Mouse (Mus musculus): Measurements from ENCODE around the gene Fgd3. TPM values are rescaled to one million over a fixed set of nuclear protein-coding genes. Genes with fewer than 3 reads are reported as not detected.

The Fgd3 gene
- polyA plus RNA-seq, 1 experiment from 2014 or later = 0.25 TPM

- Histone ChIP-seq H3K9ac (ENCODE audit: low read length) (no peak overlapping the region), H3K27ac (replicated peaks) (no peak overlapping the region), H3K9me3 (ENCODE audit: control insufficient read depth, low read length) (no peaks in the 10 kb centered on the region), H3K4me1 (replicated peaks; ENCODE audit: control insufficient read depth, insufficient read depth) (no peaks in the 10 kb centered on the region; the same call in 1 of the 2 replicates), H3K4me3 (ENCODE audit: low read depth, low read length) (no peak overlapping the region), H3K36me3 (ENCODE audit: control insufficient read depth, insufficient read depth, low read length) (no peaks in the 10 kb centered on the region), H3K27me3 (ENCODE audit: control insufficient read depth, insufficient read depth, low read length) (no peaks in the 10 kb centered on the region), H3K4me2 (replicated peaks; ENCODE audit: low read depth) (no peak overlapping the region)
- TF ChIP-seq EP300 (optimal IDR thresholded peaks at IDR 0.05) (no peak), CTCF (IDR thresholded peaks at IDR 0.05; ENCODE audit: low read depth) (no peak)
- no peak for ATAC-seq (ENCODE audit: low FRiP score, low TSS enrichment)
- no peak for DNase-seq (ENCODE audit: low spot score)
- WGBS = 80% methylated on average over 5 of the region's 5 CpGs
Measured at GRCm38 (mm10) chr13:49322739-49323138, 2.6 kb upstream of the Fgd3 start.

GRCm38 (mm10) chr13:49322169-49322568, 2.1 kb upstream of the Fgd3 start:
- TF ChIP-seq EP300 (optimal IDR thresholded peaks at IDR 0.05) = no peak
- no peak for TF ChIP-seq CTCF (IDR thresholded peaks at IDR 0.05; ENCODE audit: low read depth)
- WGBS = 67% methylated on average over 5 of the region's 5 CpGs
- no peaks in the 10 kb centered on the region for H3K36me3 ChIP-seq (ENCODE audit: control insufficient read depth, insufficient read depth, low read length)
- no peak overlapping the region for H3K4me3 ChIP-seq (ENCODE audit: low read depth, low read length)
- no peak overlapping the region for H3K4me2 ChIP-seq (replicated peaks; ENCODE audit: low read depth)
- H3K4me1 ChIP-seq (replicated peaks; ENCODE audit: control insufficient read depth, insufficient read depth) = no peaks in the 10 kb centered on the region; the same call in none of the 2 replicates
- no peak overlapping the region for H3K9ac ChIP-seq (ENCODE audit: low read length)
- ATAC-seq (ENCODE audit: low FRiP score, low TSS enrichment) (no peak), DNase-seq (ENCODE audit: low spot score) (no peak)
- H3K27ac ChIP-seq (replicated peaks) = no peak overlapping the region
- H3K9me3 ChIP-seq (ENCODE audit: control insufficient read depth, low read length) = no peaks in the 10 kb centered on the region
- no peaks in the 10 kb centered on the region for H3K27me3 ChIP-seq (ENCODE audit: control insufficient read depth, insufficient read depth, low read length)

- H3K9me3 ChIP-seq (ENCODE audit: control insufficient read depth, low read length) = no peaks in the 10 kb centered on the region
- no peak overlapping the region for H3K4me2 ChIP-seq (replicated peaks; ENCODE audit: low read depth)
- 65% methylated on average over 3 of the region's 3 CpGs for WGBS
- no peak for ATAC-seq (ENCODE audit: low FRiP score, low TSS enrichment)
- H3K9ac ChIP-seq (ENCODE audit: low read length) = no peak overlapping the region
- H3K27me3 ChIP-seq (ENCODE audit: control insufficient read depth, insufficient read depth, low read length) = no peaks in the 10 kb centered on the region
- TF ChIP-seq EP300 (optimal IDR thresholded peaks at IDR 0.05) = no peak
- no peak for TF ChIP-seq CTCF (IDR thresholded peaks at IDR 0.05; ENCODE audit: low read depth)
- H3K4me3 ChIP-seq (ENCODE audit: low read depth, low read length) = no peak overlapping the region
- H3K36me3 ChIP-seq (ENCODE audit: control insufficient read depth, insufficient read depth, low read length) = no peaks in the 10 kb centered on the region
- no peaks in the 10 kb centered on the region; the same call in none of the 2 replicates for H3K4me1 ChIP-seq (replicated peaks; ENCODE audit: control insufficient read depth, insufficient read depth)
- no peak overlapping the region for H3K27ac ChIP-seq (replicated peaks)
- DNase-seq (ENCODE audit: low spot score) = no peak
Measured at GRCm38 (mm10) chr13:49321452-49321851, 1.3 kb upstream of the Fgd3 start.

GRCm38 (mm10) chr13:49320514-49320913, 403 bp upstream of the Fgd3 start:
- Histone ChIP-seq H3K36me3 (ENCODE audit: control insufficient read depth, insufficient read depth, low read length) (no peaks in the 10 kb centered on the region), H3K9ac (ENCODE audit: low read length) (no peak overlapping the region), H3K4me3 (ENCODE audit: low read depth, low read length) (no peak overlapping the region), H3K27me3 (ENCODE audit: control insufficient read depth, insufficient read depth, low read length) (no peaks in the 10 kb centered on the region), H3K27ac (replicated peaks) (no peak overlapping the region), H3K4me2 (replicated peaks; ENCODE audit: low read depth) (no peak overlapping the region), H3K9me3 (ENCODE audit: control insufficient read depth, low read length) (no peaks in the 10 kb centered on the region), H3K4me1 (replicated peaks; ENCODE audit: control insufficient read depth, insufficient read depth) (no peaks in the 10 kb centered on the region; the same call in none of the 2 replicates)
- TF ChIP-seq CTCF (IDR thresholded peaks at IDR 0.05; ENCODE audit: low read depth) = no peak
- DNase-seq (ENCODE audit: low spot score) = no peak
- no peak for ATAC-seq (ENCODE audit: low FRiP score, low TSS enrichment)
- WGBS = 73% methylated on average over 1 of the region's 1 CpGs

GRCm38 (mm10) chr13:49317914-49318313, 2.2 kb downstream of the Fgd3 start:
- Histone ChIP-seq H3K27me3 (ENCODE audit: control insufficient read depth, insufficient read depth, low read length) (no peaks in the 10 kb centered on the region), H3K4me3 (ENCODE audit: low read depth, low read length) (no peak overlapping the region), H3K27ac (replicated peaks) (no peak overlapping the region), H3K4me2 (replicated peaks; ENCODE audit: low read depth) (no peak overlapping the region), H3K36me3 (ENCODE audit: control insufficient read depth, insufficient read depth, low read length) (no peaks in the 10 kb centered on the region), H3K9ac (ENCODE audit: low read length) (no peak overlapping the region), H3K4me1 (replicated peaks; ENCODE audit: control insufficient read depth, insufficient read depth) (no peaks in the 10 kb centered on the region; the same call in none of the 2 replicates), H3K9me3 (ENCODE audit: control insufficient read depth, low read length) (no peaks in the 10 kb centered on the region)
- no peak for DNase-seq (ENCODE audit: low spot score)
- WGBS = 92% methylated on average over 7 of the region's 7 CpGs
- no peak for ATAC-seq (ENCODE audit: low FRiP score, low TSS enrichment)
- TF ChIP-seq CTCF (IDR thresholded peaks at IDR 0.05; ENCODE audit: low read depth) = no peak
- TF ChIP-seq EP300 (optimal IDR thresholded peaks at IDR 0.05) = no peak

GRCm38 (mm10) chr13:49317508-49317907, 2.6 kb downstream of the Fgd3 start:
- H3K27ac ChIP-seq (replicated peaks) = no peak overlapping the region
- H3K4me1 ChIP-seq (replicated peaks; ENCODE audit: control insufficient read depth, insufficient read depth) = no peaks in the 10 kb centered on the region; the same call in none of the 2 replicates
- DNase-seq (ENCODE audit: low spot score) = no peak
- H3K27me3 ChIP-seq (ENCODE audit: control insufficient read depth, insufficient read depth, low read length) = no peaks in the 10 kb centered on the region
- WGBS = 66% methylated on average over 6 of the region's 6 CpGs
- H3K4me2 ChIP-seq (replicated peaks; ENCODE audit: low read depth) = no peak overlapping the region
- no peaks in the 10 kb centered on the region for H3K36me3 ChIP-seq (ENCODE audit: control insufficient read depth, insufficient read depth, low read length)
- no peak overlapping the region for H3K9ac ChIP-seq (ENCODE audit: low read length)
- H3K4me3 ChIP-seq (ENCODE audit: low read depth, low read length) = no peak overlapping the region
- TF ChIP-seq EP300 (optimal IDR thresholded peaks at IDR 0.05) (no peak), CTCF (IDR thresholded peaks at IDR 0.05; ENCODE audit: low read depth) (no peak)
- no peaks in the 10 kb centered on the region for H3K9me3 ChIP-seq (ENCODE audit: control insufficient read depth, low read length)
- no peak for ATAC-seq (ENCODE audit: low FRiP score, low TSS enrichment)
